Mouse (Mus musculus): Measurements from ENCODE around the gene Nsun4. TPM values are rescaled to one million over a fixed set of nuclear protein-coding genes. Genes with fewer than 3 reads are reported as not detected.

The Nsun4 gene
- total and polyA plus RNA-seq, 3 experiments: 11.8 to 14.9 TPM; not detected in 1

- H3K4me1 ChIP-seq (ENCODE audit: control insufficient read depth in 1 of 2, insufficient read depth in 2 of 2, low read length in 2 of 2): peaks cover 15 to 32% of the 10 kb centered on the region in 2 experiments
- no peaks in the 10 kb centered on the region for H3K27me3 ChIP-seq (ENCODE audit: control insufficient read depth in 1 of 2, insufficient read depth in 2 of 2, low read length in 2 of 2)
- peaks cover 12% of the 10 kb centered on the region for H3K79me2 ChIP-seq (ENCODE audit: control insufficient read depth, insufficient read depth, low read length, poor library complexity)
- H3K27ac ChIP-seq (ENCODE audit: control insufficient read depth, low read depth, low read length): no peak overlapping the region
- no peaks in the 10 kb centered on the region for H3K9me3 ChIP-seq (replicated peaks; ENCODE audit: insufficient read depth, low read length)
- DNase-seq (ENCODE audit: low read depth, low spot score): peak; percentile 15
- TF ChIP-seq EP300 (IDR thresholded peaks at IDR 0.05; ENCODE audit: low read depth in 1 of 2, low read length in 2 of 2) (no peak), UBTF (IDR thresholded peaks at IDR 0.05; ENCODE audit: borderline replicate concordance, insufficient read depth, low read depth, low read length) (no peak), CTCF (IDR thresholded peaks at IDR 0.05 in 2 of 3, conservative IDR thresholded peaks at IDR 0.05 in 1 of 3; ENCODE audit: control insufficient read depth in 1 of 3, insufficient read depth in 1 of 3, low read depth in 2 of 3, low read length in 3 of 3, poor library complexity in 1 of 3, severe bottlenecking in 1 of 3) (no peak), MYB (IDR thresholded peaks at IDR 0.05; ENCODE audit: low read depth, low read length) (no peak)
- peaks cover 0 to 30% of the 10 kb centered on the region in 2 experiments; a peak in 3 of 4 replicates for H3K36me3 ChIP-seq (ENCODE audit: control insufficient read depth in 1 of 2, insufficient read depth in 2 of 2, low read length in 2 of 2)
- peak overlapping the region; percentile 73 for H3K9ac ChIP-seq (ENCODE audit: control insufficient read depth, low read depth, low read length, poor library complexity, severe bottlenecking)
- H3K4me3 ChIP-seq (ENCODE audit: control insufficient read depth in 1 of 2, insufficient read depth in 1 of 2, low read depth in 2 of 2, low read length in 2 of 2): peak overlapping the region; percentile 72 to 80
Observed at GRCm38 (mm10) chr4:116016396-116016795, 37.3 kb downstream of the Nsun4 start.

DNA sequence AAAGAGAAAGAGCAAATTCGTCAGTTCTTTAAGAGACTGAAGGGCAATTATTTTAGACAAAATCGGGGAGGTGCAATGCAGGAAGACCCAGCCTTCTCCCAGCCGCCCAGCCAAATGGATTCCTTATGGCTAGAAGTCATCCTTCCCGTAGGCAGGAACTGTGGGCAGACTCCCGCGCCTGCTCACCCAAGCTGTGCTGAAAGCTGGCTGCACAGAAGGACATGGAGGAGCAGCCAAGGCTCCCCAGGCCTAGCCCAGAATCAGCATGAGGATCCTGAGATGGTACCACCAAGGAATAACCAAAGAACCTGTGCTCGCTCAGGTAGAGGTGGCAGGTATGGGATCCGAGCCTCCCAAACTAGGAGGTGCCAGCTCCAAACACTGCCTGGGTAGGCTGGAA lies 37.7 kb downstream of the Nsun4 start:
- H3K27me3 ChIP-seq (ENCODE audit: control insufficient read depth in 1 of 2, insufficient read depth in 2 of 2, low read length in 2 of 2): no peaks in the 10 kb centered on the region
- no peak overlapping the region for H3K27ac ChIP-seq (ENCODE audit: control insufficient read depth, low read depth, low read length)
- no peak for TF ChIP-seq MEF2A (IDR thresholded peaks at IDR 0.05; ENCODE audit: extremely low read depth, insufficient replicate concordance, low read depth, low read length, poor library complexity, severe bottlenecking)
- no peak for TF ChIP-seq ELF1 (IDR thresholded peaks at IDR 0.05; ENCODE audit: low read depth, low read length)
- TF ChIP-seq POLR2AphosphoS2 (IDR thresholded peaks at IDR 0.05; ENCODE audit: low read length): no peak
- peaks cover 15 to 32% of the 10 kb centered on the region in 2 experiments for H3K4me1 ChIP-seq (ENCODE audit: control insufficient read depth in 1 of 2, insufficient read depth in 2 of 2, low read length in 2 of 2)
- no peak for DNase-seq (ENCODE audit: low read depth, low spot score)
- H3K9me3 ChIP-seq (replicated peaks; ENCODE audit: insufficient read depth, low read length): no peaks in the 10 kb centered on the region
- peaks cover 12% of the 10 kb centered on the region for H3K79me2 ChIP-seq (ENCODE audit: control insufficient read depth, insufficient read depth, low read length, poor library complexity)
- H3K36me3 ChIP-seq (ENCODE audit: control insufficient read depth in 1 of 2, insufficient read depth in 2 of 2, low read length in 2 of 2): peaks cover 0 to 30% of the 10 kb centered on the region in 2 experiments; a peak in 3 of 4 replicates
- no peak overlapping the region for H3K9ac ChIP-seq (ENCODE audit: control insufficient read depth, low read depth, low read length, poor library complexity, severe bottlenecking)
- no peak overlapping the region for H3K4me3 ChIP-seq (ENCODE audit: control insufficient read depth in 1 of 2, insufficient read depth in 1 of 2, low read depth in 2 of 2, low read length in 2 of 2)

DNA sequence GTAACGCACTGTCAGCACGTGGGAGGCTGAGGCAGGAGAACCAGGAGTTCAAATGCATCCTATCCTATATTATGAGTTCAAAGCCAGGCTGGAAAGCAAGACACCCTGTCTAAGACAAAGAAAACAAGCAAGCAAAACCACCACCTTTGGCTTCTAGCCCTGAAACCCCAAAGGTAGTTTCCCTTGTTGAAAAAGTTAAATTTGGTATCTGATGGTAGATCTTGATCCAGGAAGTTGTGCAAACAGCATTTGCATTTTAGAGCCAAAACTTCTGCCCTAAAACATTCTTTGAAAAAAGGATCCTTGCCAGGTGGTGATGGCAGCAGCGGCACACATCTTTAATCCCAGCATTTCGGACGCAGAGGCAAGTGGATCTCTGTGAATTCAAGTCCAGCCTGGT lies 38.2 kb downstream of the Nsun4 start:
- Histone ChIP-seq H3K36me3 (ENCODE audit: control insufficient read depth in 1 of 2, insufficient read depth in 2 of 2, low read length in 2 of 2) (peaks cover 0 to 30% of the 10 kb centered on the region in 2 experiments; a peak in 3 of 4 replicates), H3K9ac (ENCODE audit: control insufficient read depth, low read depth, low read length, poor library complexity, severe bottlenecking) (no peak overlapping the region), H3K4me3 (ENCODE audit: control insufficient read depth in 1 of 2, insufficient read depth in 1 of 2, low read depth in 2 of 2, low read length in 2 of 2) (no peak overlapping the region), H3K79me2 (ENCODE audit: control insufficient read depth, insufficient read depth, low read length, poor library complexity) (peaks cover 12% of the 10 kb centered on the region), H3K9me3 (replicated peaks; ENCODE audit: insufficient read depth, low read length) (no peaks in the 10 kb centered on the region), H3K4me1 (ENCODE audit: control insufficient read depth in 1 of 2, insufficient read depth in 2 of 2, low read length in 2 of 2) (peaks cover 15 to 32% of the 10 kb centered on the region in 2 experiments), H3K27ac (ENCODE audit: control insufficient read depth, low read depth, low read length) (no peak overlapping the region), H3K27me3 (ENCODE audit: control insufficient read depth in 1 of 2, insufficient read depth in 2 of 2, low read length in 2 of 2) (no peaks in the 10 kb centered on the region)
- DNase-seq (ENCODE audit: low read depth, low spot score): no peak
- no peak for TF ChIP-seq POLR2AphosphoS2 (IDR thresholded peaks at IDR 0.05; ENCODE audit: low read length)
- TF ChIP-seq GATA1 (IDR thresholded peaks at IDR 0.05; ENCODE audit: low read depth, low read length): 0 out of 2 replicates have a peak, but pooled peaks have one; percentile 4

All from MEL (cell line).